Mouse (Mus musculus) cerebellum, adult 9-10 months (tissue): ENCODE data around the gene Eif4ebp2.

Experiments
- DNase-seq: peaks from one replicate; pipeline ENCODE4 v3.0.0; 2022

Eif4ebp2 gene

GRCm38 (mm10) chr10:61417672-61418071, 34.8 kb downstream of the Eif4ebp2 start, which contains the start of gene Nodal:
Gene Nodal, plus strand, starts transcription at chr10:61417972.
- no peak for DNase-seq

GRCm38 (mm10) chr10:61417046-61417445, 35.4 kb downstream of the Eif4ebp2 start:
- no peak for DNase-seq

- no peak for DNase-seq
Measured at GRCm38 (mm10) chr10:61416561-61416960, 35.9 kb downstream of the Eif4ebp2 start.

- DNase-seq, result no peak
Measured at GRCm38 (mm10) chr10:61415890-61416289, 36.6 kb downstream of the Eif4ebp2 start.

DNA sequence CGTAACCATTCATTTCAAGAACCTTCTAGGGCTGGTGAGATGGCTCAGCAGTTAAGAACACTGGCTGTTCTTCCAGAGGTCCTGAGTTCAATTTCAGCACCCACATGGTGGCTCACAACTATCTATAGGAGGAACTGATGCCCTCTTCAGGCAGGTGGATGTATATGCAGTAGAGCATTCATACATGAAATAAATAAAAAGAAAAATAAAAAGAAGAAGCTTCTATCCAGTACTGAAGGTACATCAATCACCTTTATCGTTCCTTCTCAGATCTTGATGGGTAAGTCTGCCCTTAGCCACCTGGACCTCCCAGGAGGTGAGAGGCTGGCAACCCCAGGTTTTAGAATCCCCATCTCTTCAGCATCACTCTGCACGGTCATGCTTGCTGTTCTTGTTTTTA, 37.2 kb downstream of the Eif4ebp2 start:
- no peak for DNase-seq

DNA sequence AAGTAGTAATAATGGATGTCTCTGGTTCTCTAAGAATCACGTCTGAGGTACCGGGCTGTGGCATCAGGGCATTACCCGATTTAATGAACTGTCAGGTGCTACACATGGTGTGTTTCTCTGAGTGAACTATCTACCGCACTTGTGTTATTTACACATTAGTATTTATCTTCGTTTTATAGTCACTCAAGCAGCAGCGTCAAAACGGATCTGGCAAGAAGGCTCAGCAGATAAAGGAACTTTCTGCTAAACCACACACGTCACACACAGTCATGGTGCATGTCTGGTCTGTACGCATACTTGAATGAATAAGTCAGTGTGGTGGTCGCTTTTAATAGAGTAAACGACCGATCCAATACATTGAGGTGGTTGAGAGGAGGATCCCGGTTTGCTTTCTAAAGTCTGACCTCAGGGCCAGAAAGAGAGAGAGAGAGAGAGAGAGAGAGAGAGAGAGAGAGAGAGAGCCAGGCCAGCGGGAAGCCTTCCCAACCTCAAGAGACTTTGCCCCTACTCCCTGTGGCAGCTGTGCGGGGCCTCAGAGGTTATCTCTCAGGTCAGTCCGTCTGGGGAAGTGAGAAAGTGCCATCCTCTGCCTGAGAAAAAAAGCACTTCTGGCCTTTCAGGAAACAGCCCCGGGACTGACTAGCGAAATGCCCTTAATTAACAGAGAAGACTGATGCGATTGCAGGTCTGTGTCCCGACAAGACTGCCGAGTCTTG, 39.4 kb downstream of the Eif4ebp2 start:
- DNase-seq, result no peak

DNA sequence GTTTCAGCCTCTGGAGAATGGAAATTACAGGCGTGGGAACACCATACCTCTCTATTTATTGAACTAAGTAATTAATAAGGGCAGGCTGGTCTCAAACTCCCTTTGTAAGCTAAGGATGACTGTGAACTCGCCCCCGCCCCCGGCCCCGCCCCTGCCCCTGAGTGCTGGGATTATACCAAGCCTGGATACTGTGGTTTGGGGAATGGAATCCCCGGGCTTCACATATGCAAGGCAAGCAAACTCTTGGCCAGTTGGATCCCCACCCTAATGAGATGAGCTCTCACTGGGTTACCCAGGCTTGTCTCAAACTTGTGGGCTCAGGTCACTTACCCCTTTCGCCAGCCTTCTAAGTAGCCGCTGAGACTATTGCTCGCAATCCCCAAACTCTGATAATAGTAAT, 42.3 kb downstream of the Eif4ebp2 start:
- DNase-seq, result no peak

GRCm38 (mm10) chr10:61409776-61410175, 42.7 kb downstream of the Eif4ebp2 start:
- DNase-seq, result no peak

DNA sequence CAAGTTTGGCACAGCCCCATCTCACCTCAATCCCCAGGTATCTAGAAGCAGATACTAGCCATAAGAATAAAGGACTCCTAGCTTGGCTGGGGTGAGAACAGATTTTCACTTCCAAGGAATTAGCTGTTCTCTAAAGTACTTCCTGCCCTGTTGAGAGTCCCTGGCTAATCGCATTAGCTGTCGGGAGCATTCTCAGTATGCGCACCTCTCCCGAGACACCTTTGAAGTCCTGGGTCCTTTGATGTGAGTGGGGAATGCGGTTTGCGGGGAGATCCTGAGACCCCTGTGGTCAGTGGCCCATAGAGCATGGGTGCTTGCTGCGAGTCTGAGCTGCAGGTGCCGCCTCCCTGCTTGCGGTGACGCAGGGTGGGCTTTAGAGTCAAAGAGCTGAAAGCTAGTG, 46.5 kb downstream of the Eif4ebp2 start:
- DNase-seq, result no peak

- no peak for DNase-seq
Measured at GRCm38 (mm10) chr10:61402911-61403310, 49.5 kb downstream of the Eif4ebp2 start.

DNA sequence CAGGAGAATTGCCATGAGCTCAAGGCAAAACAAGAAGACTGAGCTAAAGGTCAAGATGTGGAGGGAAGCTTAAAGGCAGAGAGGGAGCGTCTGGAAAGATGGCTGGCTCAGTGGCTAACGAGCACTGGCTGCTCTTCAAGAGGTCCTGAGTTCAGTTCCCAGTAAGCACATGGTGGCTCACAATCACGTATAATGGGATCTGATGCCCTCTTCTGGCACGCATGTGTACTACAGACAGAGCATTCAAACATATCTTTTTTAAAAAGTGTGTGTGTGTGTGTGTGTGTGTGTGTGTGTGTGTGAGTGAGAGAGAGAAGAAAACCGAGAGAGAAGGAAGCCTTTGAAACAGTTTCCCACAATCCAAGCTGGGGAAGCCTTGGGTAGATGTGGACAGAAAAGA, 50.0 kb downstream of the Eif4ebp2 start:
- DNase-seq, result no peak

GRCm38 (mm10) chr10:61400407-61400806, 52.1 kb downstream of the Eif4ebp2 start:
- no peak for DNase-seq

- peak; percentile 66 for DNase-seq
Measured at GRCm38 (mm10) chr10:61399156-61399734, 53.2 kb downstream of the Eif4ebp2 start.

DNA sequence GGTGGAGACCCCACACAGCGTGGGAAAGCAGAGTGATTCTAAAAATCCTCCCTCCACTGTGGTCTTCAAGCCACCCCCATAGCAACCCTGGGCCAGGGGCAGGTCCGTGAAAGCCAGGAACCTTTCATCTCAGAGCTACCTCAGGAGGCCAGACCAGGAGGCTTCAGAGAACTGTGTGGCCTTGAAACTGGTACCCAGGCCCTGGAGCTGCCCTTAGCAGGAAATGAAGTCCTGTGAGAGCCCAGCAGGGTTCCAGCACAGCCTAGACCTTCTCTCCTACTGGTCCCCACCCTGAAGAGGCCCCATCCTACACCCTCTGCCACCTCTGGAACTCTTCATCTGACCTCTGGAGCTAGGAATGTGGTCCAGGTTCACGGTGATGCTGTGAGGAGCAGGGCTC, 54.3 kb downstream of the Eif4ebp2 start:
- no peak for DNase-seq

DNA sequence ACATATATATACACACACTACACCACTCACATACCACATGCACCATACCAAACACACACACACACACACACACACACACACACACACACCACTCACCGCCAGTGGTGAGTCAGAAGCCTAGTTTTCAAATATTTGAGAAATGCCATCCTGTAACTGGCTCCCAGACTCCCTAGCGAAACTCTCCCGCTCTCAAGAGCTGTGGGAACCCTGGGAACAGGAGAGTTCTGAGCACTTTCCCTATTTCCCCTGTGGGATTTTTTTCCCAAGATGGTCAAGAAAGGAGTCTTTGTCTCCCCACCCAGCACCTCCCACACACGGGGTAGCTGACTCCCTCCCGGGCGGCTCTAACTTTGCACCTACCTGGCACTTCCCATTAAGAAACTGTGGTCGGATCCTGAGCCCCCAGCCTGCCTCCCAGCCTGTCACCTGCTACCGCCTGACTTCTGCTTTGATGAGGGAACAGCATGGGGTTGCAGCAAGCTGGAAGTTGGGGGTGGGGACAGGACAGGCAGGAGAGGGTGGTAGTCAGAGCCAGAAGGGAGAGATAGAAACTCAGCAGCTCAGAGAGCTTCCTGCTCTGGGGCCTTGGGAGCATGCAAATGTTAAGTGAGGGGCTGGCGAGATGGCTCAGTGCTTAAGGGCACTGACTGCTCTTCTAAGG, 57.9 kb downstream of the Eif4ebp2 start:
- no peak for DNase-seq

- DNase-seq, result no peak
Measured at GRCm38 (mm10) chr10:61392584-61392983, 59.9 kb downstream of the Eif4ebp2 start.

- no peak for DNase-seq
Measured at GRCm38 (mm10) chr10:61390148-61390547, 62.3 kb downstream of the Eif4ebp2 start.

- no peak for DNase-seq
Measured at GRCm38 (mm10) chr10:61389020-61389419, 63.4 kb downstream of the Eif4ebp2 start.

- DNase-seq, result no peak
Measured at GRCm38 (mm10) chr10:61386284-61386683, 66.2 kb downstream of the Eif4ebp2 start.

DNA sequence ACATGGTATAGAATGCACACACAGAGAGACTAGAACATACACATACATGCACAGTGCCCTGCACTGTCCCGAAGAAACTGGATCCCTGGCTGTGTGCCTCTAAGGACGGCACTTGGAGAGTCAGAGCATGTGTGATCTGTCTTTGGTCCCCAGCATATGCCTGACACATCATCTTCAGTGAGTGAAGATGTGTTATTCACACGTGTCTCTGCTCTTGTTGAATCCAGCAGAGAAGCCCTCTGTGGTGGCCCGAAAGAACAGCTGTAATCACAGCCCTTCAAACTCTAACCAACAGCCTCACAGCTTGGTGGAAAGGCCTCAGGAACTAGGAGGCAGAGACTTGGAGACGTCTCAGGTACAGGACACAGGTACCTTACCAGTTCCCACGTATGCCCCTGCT, 67.3 kb downstream of the Eif4ebp2 start:
- DNase-seq, result no peak

DNA sequence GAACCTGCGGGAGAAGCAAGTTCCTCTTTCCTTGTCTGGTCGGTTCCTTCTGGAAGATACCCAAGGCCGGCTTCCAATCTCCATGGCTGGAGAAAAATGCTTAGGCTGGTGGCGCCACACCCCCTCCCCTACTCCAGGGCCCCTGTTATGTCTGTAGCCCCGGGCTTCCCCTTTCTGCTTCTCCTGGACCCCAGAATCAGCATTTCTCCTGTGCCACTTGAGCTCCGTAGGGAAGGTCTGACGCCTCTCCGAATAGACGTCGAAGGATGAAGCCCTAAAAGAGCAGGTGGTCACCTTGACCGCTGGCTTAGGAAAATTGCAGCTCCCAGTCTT, 68.8 kb downstream of the Eif4ebp2 start:
- DNase-seq, result no peak

GRCm38 (mm10) chr10:61383021-61383714, 69.3 kb downstream of the Eif4ebp2 start, which contains the start of gene Pald1:
Gene Pald1, minus strand, starts transcription at chr10:61383530.
- DNase-seq, result peak; percentile 62

DNA sequence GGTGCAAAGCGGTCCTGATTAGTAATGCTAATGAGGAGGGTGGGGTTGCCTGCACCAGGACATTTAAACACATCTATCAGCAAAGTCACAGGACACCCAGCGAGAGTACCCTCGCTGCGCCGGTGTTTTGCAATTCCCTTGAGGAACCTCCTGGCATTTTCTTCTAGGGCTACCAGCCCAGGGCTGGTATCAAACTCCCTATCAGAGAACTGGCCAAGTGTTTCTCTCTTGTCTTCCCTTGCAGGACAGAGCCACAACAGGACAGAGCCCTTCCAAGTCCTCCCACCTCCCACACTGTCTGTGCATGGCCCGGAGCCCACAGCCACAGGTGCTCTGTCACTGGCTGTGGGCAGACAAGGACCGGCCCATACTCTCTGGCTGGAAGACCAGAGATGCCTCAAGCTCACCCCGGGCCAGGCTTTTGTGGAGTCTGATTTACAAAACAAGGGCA, 70.2 kb downstream of the Eif4ebp2 start:
- no peak for DNase-seq

DNA sequence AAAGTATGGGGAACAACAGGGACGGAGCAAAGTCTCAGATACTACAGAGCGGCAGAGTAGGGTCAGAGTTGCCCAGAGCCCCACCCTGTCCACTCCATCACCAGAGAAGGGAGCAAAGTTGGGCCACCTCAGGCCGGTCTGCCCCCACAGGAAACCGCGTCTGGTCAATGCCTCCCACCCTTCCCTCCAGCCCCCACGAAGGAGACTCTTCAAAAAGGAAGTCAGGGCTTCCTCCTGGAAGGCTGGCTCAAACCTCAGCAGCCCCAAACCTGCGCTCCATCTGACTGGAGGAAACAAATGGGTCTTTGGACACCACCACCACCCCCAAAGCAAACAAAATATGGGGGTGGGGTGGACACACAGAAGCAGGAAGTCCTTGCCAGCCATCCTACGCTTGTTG, 70.6 kb downstream of the Eif4ebp2 start:
- DNase-seq, result no peak
